Mouse (Mus musculus) limb, embryonic 14.5 days (tissue): Measurements from ENCODE around the gene Atg2a. TPM values are rescaled to one million over a fixed set of nuclear protein-coding genes. Genes with fewer than 3 reads are reported as not detected.

Experiments
- ATAC-seq: fragments of 200-750 bp; cut with Nextera tagmentation; 2 replicates; pipeline ENCODE4 v1.8.0; 2017; ENCODE audit warnings: low read depth, moderate number of reproducible peaks, moderate TSS enrichment; ENCODE audit not compliant: low FRiP score
- DNase-seq: peaks from one replicate; pipeline ENCODE4 v3.0.0-alpha.2; 2015; ENCODE audit warnings: low spot score
- H3K27ac ChIP-seq: fragments of 300-500 bp; sonication (generic); replicated peaks from 2 replicates; pipeline ENCODE4 v1.5.1; 2014; ENCODE audit warnings: low read depth, mild to moderate bottlenecking, low read length, moderate library complexity, mixed read lengths
- H3K27me3 ChIP-seq: fragments of 300-500 bp; sonication (generic); 2 replicates; pipeline ENCODE4 v1.6.1; 2014; ENCODE audit warnings: low read length, mixed read lengths; ENCODE audit not compliant: control insufficient read depth, insufficient read depth
- H3K36me3 ChIP-seq: fragments of 300-500 bp; sonication (generic); 2 replicates; pipeline ENCODE4 v1.6.1; 2014; ENCODE audit warnings: mild to moderate bottlenecking, low read length, moderate library complexity, mixed read lengths; ENCODE audit not compliant: control insufficient read depth, insufficient read depth
- H3K4me1 ChIP-seq: fragments of 300-500 bp; sonication (generic); 2 replicates; pipeline ENCODE4 v1.6.1; 2014; ENCODE audit warnings: antibody characterized with exemption, low read length, mixed read lengths; ENCODE audit not compliant: control insufficient read depth, insufficient read depth
- H3K4me2 ChIP-seq: fragments of 300-500 bp; sonication (generic); replicated peaks from 2 replicates; pipeline ENCODE4 v1.6.1; 2014; ENCODE audit warnings: low read depth, mild to moderate bottlenecking, low read length, moderate library complexity; ENCODE audit not compliant: severe bottlenecking
- H3K4me3 ChIP-seq: fragments of 300-500 bp; sonication (generic); replicated peaks from 2 replicates; pipeline ENCODE4 v1.5.1; 2014; ENCODE audit warnings: low read length
- H3K9ac ChIP-seq: fragments of 300-500 bp; sonication (generic); 2 replicates; pipeline ENCODE4 v1.6.1; 2014; ENCODE audit warnings: mild to moderate bottlenecking, low read depth, low read length, moderate library complexity; ENCODE audit not compliant: severe bottlenecking
- H3K9me3 ChIP-seq: fragments of 300-500 bp; sonication (generic); 2 replicates; pipeline ENCODE4 v1.6.1; 2016; ENCODE audit warnings: low read length; ENCODE audit not compliant: control insufficient read depth
- POLR2A ChIP-seq: fragments of 200-500 bp; IDR thresholded peaks from 2 replicates; pipeline ENCODE4 v1.8.0; 2012; ENCODE audit warnings: inconsistent platforms, mild to moderate bottlenecking, moderate library complexity, borderline replicate concordance; ENCODE audit not compliant: insufficient read depth, insufficient read length; ENCODE audit errors: extremely low read depth
- WGBS: fragments of 180-500 bp; shearing (Covaris S2); extraction: QIAGEN DNeasy Blood & Tissue Kit; methylation state at CpG from one replicate; pipeline ENCODE4 v1.1.7; 2014; 5-methylcytosine and 5-hydroxymethylcytosine counted together
- polyA plus RNA-seq, 2 experiments: library from polyadenylated mRNA; depleted of rRNA in 1 of 2; stranded (reverse) in 1 of 2; unstranded in 1 of 2; fragments of >200 nt; fragmentation: Nextera tagmentation in 1 of 2; extraction: Ambion mirVana in 1 of 2; gene quantifications; 2 replicates each; pipeline versions ENCODE4 v1.2.1 to v1.2.3; 2012 to 2014

Atg2a gene
- polyA plus RNA-seq, 2 experiments: 10.6 to 18.3 TPM

DNA sequence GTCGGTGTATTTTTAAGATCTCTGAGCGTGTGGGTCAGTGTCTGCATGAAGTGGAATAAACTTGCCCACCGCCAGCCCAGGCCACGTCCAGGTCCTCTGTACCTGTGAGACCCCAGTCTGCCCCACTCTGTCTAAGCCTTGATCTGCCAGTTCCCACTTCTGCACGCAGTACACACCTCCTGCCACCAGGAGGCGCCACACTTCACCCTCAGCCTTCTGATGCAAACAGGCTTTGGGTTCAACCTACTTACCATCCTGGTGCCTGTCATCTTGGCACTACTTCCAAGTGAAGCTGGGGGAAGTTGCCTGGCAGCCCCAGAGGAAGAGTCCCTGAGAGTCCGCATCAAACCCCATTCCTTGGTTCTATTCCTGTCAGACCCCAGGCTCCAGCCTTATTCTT, 20.8 kb downstream of the Atg2a start:
- ATAC-seq (peak; percentile 32; the same call in 1 of the 2 replicates), DNase-seq (peak; percentile 33)
- WGBS: 59% methylated on average over 7 of the region's 7 CpGs
- Histone ChIP-seq H3K36me3 (peaks cover 50% of the 10 kb centered on the region), H3K4me1 (no peaks in the 10 kb centered on the region), H3K4me2 (no peak overlapping the region), H3K9me3 (no peaks in the 10 kb centered on the region), H3K27me3 (no peaks in the 10 kb centered on the region), H3K4me3 (no peak overlapping the region), H3K27ac (no peak overlapping the region), H3K9ac (no peak overlapping the region)
- no peak for TF ChIP-seq POLR2A

DNA sequence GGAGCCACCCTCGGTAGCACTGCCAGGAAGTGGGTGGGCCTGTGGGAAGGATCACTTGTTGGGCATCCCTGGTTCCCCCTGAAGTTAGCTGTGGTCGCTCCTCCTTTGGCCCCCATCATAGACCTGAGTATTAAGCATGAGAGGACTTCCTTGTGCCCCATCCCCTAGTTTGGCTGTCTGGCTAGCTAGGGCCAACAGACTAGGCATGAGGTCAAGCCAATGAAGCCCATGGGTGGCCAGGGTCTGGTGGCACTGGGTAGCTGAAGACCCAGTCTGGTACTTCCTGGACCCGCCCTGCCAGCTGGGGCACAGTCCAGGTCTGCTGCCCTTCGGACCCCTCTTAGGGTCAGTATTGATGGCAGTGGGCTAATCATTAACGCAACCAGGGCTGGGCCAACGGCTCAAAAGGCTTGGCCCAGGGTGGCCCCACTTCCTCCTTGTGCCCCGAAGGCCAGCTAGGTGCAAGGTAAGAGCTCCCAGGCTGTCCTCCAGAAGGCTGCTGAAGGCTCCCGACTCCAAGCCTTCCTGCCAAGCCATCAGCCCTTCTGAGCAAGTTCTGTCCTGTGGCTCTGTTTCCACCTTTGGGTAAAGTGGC, 21.5 kb downstream of the Atg2a start:
- Histone ChIP-seq H3K4me1 (no peaks in the 10 kb centered on the region), H3K27me3 (no peaks in the 10 kb centered on the region), H3K4me2 (no peak overlapping the region), H3K9me3 (no peaks in the 10 kb centered on the region), H3K27ac (no peak overlapping the region), H3K4me3 (no peak overlapping the region), H3K36me3 (peaks cover 43% of the 10 kb centered on the region), H3K9ac (no peak overlapping the region)
- TF ChIP-seq POLR2A: no peak
- WGBS: 84% methylated on average over 8 of the region's 8 CpGs
- DNase-seq: no peak
- ATAC-seq: no peak

GRCm38 (mm10) chr19:6264200-6264599, 22.7 kb downstream of the Atg2a start:
- no peak overlapping the region for H3K27ac ChIP-seq
- H3K4me3 ChIP-seq: no peak overlapping the region
- H3K36me3 ChIP-seq: peaks cover 30% of the 10 kb centered on the region
- no peaks in the 10 kb centered on the region for H3K27me3 ChIP-seq
- ATAC-seq (no peak), DNase-seq (no peak)
- no peaks in the 10 kb centered on the region for H3K9me3 ChIP-seq
- no peak overlapping the region for H3K9ac ChIP-seq
- WGBS: 56% methylated on average over 9 of the region's 9 CpGs
- TF ChIP-seq POLR2A: no peak
- no peaks in the 10 kb centered on the region; the same call in 1 of the 2 replicates for H3K4me1 ChIP-seq
- H3K4me2 ChIP-seq: no peak overlapping the region

DNA sequence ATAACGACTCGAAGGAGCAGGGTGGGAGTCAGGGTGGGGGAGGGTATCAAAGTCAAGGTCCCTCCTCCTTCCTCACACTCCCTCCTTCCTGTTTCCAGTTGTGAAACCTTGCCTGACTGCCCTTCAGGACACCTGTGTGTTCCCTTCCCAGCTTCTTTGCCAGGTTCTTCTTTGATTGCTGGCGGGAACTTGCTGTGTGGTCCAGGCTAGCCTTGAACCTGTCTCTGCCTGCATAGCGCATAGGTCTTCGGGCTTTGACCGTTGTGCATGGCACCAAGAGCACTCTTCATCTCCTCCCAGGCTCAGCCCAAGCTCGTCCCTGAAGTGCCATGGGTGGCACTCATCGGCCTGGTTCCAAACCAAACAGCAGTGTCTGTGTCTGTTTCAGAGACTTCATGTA, 23.5 kb downstream of the Atg2a start:
- ATAC-seq: no peak
- H3K9ac ChIP-seq: no peak overlapping the region
- no peak overlapping the region for H3K4me3 ChIP-seq
- DNase-seq: no peak
- no peaks in the 10 kb centered on the region; the same call in 1 of the 2 replicates for H3K4me1 ChIP-seq
- no peak overlapping the region for H3K4me2 ChIP-seq
- TF ChIP-seq POLR2A: no peak
- no peaks in the 10 kb centered on the region for H3K9me3 ChIP-seq
- WGBS: 86% methylated on average over 8 of the region's 8 CpGs
- no peak overlapping the region for H3K27ac ChIP-seq
- H3K36me3 ChIP-seq: peaks cover 26% of the 10 kb centered on the region
- H3K27me3 ChIP-seq: no peaks in the 10 kb centered on the region

DNA sequence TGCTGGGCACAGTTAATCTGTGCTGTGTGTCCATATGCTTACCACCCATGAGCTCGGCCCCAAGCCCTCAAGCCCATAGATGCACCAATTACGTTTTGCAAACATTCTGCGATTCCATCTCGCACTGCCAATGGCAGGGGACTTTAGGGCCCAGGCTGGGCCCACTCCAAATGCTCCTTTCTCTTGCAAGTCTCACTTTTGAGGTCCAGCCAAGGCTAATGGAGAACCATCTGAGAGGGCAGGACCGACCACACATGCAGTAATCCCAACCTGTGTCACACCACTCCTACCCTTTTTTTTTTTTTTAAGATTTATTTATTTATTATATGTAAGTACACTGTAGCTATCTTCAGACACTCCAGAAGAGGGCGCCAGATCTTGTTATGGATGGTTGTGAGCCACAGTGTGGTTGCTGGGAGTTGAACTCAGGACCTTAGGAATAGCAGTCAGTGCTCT, 24.3 kb downstream of the Atg2a start:
- H3K4me3 ChIP-seq: no peak overlapping the region
- H3K36me3 ChIP-seq: peaks cover 18% of the 10 kb centered on the region
- H3K27ac ChIP-seq: no peak overlapping the region
- no peak overlapping the region for H3K4me2 ChIP-seq
- ATAC-seq (no peak), DNase-seq (no peak)
- no peaks in the 10 kb centered on the region; the same call in 1 of the 2 replicates for H3K4me1 ChIP-seq
- 56% methylated on average over 6 of the region's 6 CpGs for WGBS
- no peaks in the 10 kb centered on the region for H3K9me3 ChIP-seq
- TF ChIP-seq POLR2A: no peak
- no peak overlapping the region for H3K9ac ChIP-seq
- H3K27me3 ChIP-seq: no peaks in the 10 kb centered on the region
